13 mouse cellular contexts compared by ENCODE assay signal in the genomic region with DNA sequence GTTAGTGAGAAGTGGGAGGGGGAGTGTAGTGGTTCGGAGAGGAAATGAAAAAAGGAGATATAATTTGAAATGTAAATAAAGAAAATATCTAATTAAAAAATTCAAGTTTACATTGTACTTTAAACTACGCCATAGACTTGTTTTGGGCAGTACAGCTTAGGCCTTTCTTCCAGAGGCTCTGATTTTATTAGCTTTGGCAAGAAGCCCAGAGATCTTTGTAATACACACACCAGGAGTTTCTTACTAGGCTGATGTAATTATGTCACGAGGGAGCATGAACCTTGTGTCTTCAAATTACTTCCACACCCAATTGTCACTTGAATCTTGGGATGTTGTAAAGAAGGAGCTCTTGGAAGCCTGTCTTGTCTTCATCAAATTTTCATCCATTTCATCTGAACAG.
A peak's percentile ranks its signal among the peaks of the same experiment; 100 is the strongest.
DNase-seq lines count a peak whose midpoint lies in the region; ATAC-seq lines count a peak whose summit lies in the region.
"Had no signal": no experiment of that assay in that cellular context is flagged by ENCODE, and none has a peak within 500 bp of the region (broad histone marks: within the 10 kb centered on the region; RNA-seq: fewer than 3 reads in every experiment).

No protein-coding gene starts in this region.

- no peak overlapping the region for H3K4me3 ChIP-seq in kidney, embryonic 15.5 days (replicated peaks)
- no peak overlapping the region for H3K4me3 ChIP-seq in neural tube, embryonic 13.5 days
- H3K4me3 ChIP-seq: liver, embryonic 15.5 days had no signal

- peak; percentile 83 for ATAC-seq in kidney, embryonic 15.5 days (replicated peaks; ENCODE audit: low FRiP score)
- ATAC-seq in neural tube, embryonic 13.5 days (ENCODE audit: low read depth): peak; percentile 71
- ATAC-seq: midbrain, embryonic 16.5 days had no signal

- H3K4me1 ChIP-seq in kidney, embryonic 15.5 days: no peaks in the 10 kb centered on the region
- no peaks in the 10 kb centered on the region for H3K4me1 ChIP-seq in neural tube, embryonic 13.5 days (replicated peaks)
- H3K4me1 ChIP-seq: liver, embryonic 15.5 days had no signal

- no peak overlapping the region for H3K27ac ChIP-seq in kidney, embryonic 15.5 days
- H3K27ac ChIP-seq in neural tube, embryonic 13.5 days (replicated peaks): no peak overlapping the region
- H3K27ac ChIP-seq: liver, embryonic 15.5 days had no signal

- DNase-seq in kidney, adult 18-20 months: no peak
- no peak for DNase-seq in neural tube, embryonic 10.5 days (ENCODE audit: extremely low spot score, low spot score)
- DNase-seq in fat pad, adult 2 months (ENCODE audit: extremely low read depth, low read depth, low spot score): peak; percentile 43
- no peak for DNase-seq in spleen, adult 12 weeks (ENCODE audit: low spot score)
- no peak for DNase-seq in thymus, postnatal 10 days (ENCODE audit: low spot score in 2 of 2)
- DNase-seq: cerebellum, adult 9-10 months; heart, adult 18-20 months; heart, postnatal 10 days; spleen, adult 18-20 months had no signal

- no peaks in the 10 kb centered on the region for H3K27me3 ChIP-seq in kidney, embryonic 15.5 days
- H3K27me3 ChIP-seq in neural tube, embryonic 13.5 days: no peaks in the 10 kb centered on the region
- H3K27me3 ChIP-seq: liver, embryonic 15.5 days had no signal

- H3K4me2 ChIP-seq in kidney, embryonic 15.5 days: no peak overlapping the region
- no peak overlapping the region for H3K4me2 ChIP-seq in neural tube, embryonic 13.5 days
- H3K4me2 ChIP-seq: liver, embryonic 15.5 days had no signal

- WGBS in kidney, embryonic 15.5 days: 37% methylated on average over 3 of the region's 3 CpGs
- WGBS in neural tube, embryonic 13.5 days: 47% methylated on average over 3 of the region's 3 CpGs

- no peaks in the 10 kb centered on the region for H3K9me3 ChIP-seq in kidney, embryonic 15.5 days (replicated peaks)
- H3K9me3 ChIP-seq in neural tube, embryonic 13.5 days: no peaks in the 10 kb centered on the region
- H3K9me3 ChIP-seq: liver, embryonic 15.5 days had no signal

- H3K9ac ChIP-seq in kidney, embryonic 15.5 days: no peak overlapping the region
- no peak overlapping the region for H3K9ac ChIP-seq in neural tube, embryonic 13.5 days
- H3K9ac ChIP-seq: liver, embryonic 15.5 days had no signal

- no peaks in the 10 kb centered on the region for H3K36me3 ChIP-seq in kidney, embryonic 15.5 days
- no peaks in the 10 kb centered on the region for H3K36me3 ChIP-seq in neural tube, embryonic 13.5 days
- H3K36me3 ChIP-seq: liver, embryonic 15.5 days had no signal
